Mouse (Mus musculus) layer of hippocampus, adult 8-10 months (tissue): Measurements from ENCODE around the gene Ghrhr. TPM values are rescaled to one million over a fixed set of nuclear protein-coding genes. Genes with fewer than 3 reads are reported as not detected.

Experiments
- DNase-seq, 2 experiments: peaks; one replicate each; pipeline ENCODE4 v3.0.0; 2022; ENCODE audit warnings: low spot score in 2 of 2
- total RNA-seq, 4 experiments: library from RNA; stranded (reverse); gene quantifications; 2 replicates each; pipeline ENCODE4 v1.2.4; 2022

The Ghrhr gene
- not detected for total RNA-seq

DNA sequence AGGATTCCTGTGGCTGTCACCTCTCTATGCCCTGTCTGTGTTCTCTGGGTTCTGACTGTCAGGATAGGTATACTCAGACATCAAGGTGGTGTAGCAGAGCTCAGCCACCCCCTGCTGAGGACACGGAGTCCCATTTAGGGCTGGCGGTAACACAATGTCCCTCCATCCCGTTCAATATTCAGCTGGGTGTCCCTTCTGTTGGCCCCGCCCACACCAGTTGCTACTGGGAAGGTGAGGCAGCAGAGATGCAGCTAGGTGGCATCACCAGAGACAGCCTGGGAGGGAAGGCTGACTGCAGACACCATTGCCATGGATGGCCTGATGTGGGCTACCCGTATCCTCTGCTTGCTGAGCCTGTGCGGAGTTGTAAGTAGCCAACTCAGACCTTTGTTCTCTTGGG is at the start of gene Ghrhr:
Ghrhr (plus strand) TSS at position 220 of the 400 bp plus-strand sequence.
- no peak for DNase-seq

DNA sequence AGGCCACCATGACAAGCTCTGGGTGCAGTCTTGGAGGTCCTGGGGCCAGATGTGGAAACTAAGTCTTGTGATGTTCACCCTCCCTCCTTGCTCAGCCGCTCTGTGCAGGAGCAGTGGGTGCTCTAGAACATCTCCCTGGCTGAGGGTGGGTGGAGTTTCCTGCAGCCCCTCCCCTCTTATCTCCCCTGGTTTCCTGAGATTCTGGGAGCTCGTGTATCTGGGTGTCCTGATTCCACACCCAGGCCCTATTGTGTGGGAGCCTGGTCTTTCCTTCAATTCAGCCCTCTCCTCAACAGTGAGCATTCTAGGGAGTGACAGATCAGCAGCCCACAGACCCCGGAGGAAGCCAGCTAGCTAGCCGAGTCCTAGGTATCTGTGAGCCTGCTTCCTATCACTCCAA is 49.8 kb upstream of the Ghrhr start:
- DNase-seq, result no peak

DNA sequence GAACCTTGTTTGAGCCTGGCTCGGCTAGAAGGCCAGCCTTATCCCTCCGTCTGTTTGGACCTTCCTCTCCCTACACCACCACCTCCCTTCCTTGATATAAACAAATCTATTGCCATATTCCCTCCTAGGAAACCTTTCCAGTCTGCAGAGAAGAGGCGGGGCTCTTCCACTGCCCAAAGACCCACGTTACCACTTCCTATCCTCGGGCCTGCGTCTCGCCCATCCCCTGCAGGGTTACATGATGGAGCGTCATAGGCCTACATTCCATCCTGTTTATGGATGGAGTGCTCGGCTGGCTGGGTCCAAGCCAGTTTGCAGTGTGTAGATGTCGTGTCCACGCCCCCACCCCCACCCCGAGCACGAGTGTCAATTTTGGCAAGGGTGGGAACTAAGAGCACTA is 48.8 kb upstream of the Ghrhr start:
- DNase-seq, result no peak

DNA sequence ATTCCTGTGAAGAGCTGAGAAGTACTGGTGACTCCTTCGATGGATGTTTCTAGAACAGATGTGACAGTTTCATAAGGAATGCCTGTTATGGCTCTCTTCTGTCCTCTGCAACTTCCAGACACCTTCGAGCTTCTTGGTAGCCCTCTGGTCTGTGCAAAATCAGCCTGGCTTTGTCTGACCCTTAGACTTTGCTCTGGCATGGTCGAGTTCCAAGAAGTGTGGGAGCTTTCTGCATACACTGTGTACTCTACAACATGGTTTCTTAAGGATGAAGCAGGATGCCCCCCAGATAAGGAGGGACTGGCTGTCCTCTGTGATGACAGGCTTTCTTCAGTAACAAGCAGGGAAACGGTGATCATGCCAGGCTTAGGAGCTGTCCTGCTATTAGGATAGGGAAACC is 47.9 kb upstream of the Ghrhr start:
- no peak for DNase-seq

DNA sequence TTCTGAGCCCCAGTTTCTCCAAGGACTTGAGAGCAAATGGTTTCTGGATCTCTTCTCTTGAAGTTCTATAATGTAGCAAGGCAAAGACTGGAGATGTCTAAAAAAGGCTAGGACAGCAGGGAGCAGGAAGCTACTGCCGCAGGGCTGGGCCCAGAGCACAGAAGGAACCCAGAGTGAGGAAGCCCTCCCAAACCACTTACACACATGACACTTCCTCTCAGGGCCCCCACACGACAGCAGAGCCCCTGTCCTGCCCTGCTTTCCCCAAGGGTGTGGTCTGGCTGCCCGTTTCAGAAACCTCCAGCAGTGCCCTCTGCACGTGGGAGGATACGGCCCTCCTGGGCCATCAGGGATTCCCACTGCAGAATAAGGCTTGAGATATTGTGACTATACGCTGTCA is 44.8 kb upstream of the Ghrhr start:
- DNase-seq, result no peak

DNA sequence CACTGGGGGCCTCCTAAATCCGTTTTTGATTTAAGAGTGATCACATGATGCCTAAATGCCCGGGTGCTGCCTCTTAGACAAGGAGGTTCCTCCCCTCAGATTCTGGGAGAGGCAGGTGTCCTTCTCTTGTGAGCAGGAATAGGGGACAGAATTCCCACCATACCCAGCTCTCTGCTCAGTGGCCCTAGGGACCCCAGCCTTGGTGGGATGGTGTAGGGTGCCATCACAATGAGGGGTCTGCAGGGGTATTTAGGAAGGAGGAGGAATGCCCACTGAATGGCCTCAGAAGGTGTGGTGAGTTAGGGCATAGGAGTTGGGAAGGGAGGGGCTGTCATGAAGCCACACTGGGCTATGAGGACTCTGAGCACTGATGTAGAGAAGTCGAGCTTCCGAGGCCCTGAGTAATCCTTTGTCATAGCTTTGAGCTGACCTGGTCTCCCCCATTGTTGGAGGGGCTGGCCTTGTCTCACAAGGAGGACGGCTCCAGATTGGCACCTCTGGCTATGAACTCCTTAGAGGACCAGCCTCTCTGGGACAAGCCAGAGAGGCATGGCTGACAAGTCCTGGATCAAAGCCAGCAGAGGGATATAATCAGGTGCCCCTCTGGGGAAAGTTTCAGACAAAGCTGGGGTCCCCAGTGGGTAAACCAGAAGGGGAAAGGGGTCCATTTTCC is 43.9 kb upstream of the Ghrhr start:
- DNase-seq, result no peak

DNA sequence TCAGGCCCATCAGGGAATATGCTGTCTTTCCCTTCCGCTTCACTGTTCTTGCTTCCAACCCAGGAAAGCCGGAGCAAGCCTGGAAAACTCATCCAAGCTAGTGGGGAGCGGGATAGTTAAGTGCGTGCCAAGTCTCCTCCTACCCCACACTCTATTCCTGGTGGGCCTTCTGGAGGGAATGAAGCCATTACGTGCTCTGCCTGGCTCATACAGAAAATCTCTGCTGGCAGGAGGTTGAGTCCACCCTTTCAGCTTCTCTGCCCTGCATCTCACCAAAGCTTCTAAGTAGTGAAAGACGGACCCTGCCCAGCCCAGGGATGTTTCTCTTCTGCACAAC is 43.4 kb upstream of the Ghrhr start:
- DNase-seq, result no peak

DNA sequence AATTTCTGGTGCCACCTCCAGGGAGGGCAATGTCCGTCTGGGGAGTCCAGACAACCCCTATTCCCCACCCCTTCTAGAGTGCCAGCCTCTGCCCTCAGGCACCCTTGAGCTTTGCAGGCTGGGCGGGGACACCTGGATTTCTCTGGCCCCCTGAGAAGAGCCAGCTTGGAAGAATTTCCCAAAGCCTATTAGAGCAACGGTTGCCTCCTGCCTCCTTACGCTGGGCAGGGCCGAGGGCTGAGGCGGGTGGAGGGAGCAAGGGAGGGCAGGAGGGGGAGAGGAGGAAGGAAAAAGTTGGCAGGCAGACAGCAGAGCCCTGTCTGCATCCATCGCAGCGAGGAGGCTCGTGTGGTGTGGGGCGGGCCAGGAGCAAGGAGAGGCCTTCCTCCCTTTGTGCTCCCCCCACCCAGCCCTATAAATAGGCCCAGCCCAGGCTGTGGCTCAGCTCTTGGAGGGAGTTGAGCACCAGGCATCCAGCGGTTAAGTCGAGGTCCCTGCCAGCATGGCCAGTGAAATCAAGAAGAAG is 40.0 kb upstream of the Ghrhr start, which contains the start of gene Aqp1:
Aqp1 (plus strand) TSS at position 444 of the 526 bp plus-strand sequence.
- no peak for DNase-seq

DNA sequence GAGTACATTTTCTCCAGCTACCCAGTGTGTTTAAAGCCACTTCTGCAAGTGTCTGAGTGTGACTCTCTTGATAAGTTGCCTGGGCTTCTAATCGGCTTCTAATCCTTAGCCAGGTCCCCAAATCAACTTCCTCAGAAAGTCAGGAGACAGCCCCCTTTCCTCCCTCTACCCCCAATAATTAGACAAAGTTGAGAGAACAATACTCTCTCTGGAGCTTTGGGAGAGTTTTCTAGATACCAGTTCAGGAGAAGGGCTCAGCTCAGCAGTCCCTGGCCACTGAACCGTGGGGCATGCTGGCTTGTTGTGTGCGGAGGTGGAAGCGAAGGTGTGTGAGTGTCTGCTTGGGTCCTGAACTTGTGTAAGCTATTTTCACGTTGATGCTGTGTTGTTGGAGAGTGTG is 38.9 kb upstream of the Ghrhr start:
- DNase-seq, result no peak

DNA sequence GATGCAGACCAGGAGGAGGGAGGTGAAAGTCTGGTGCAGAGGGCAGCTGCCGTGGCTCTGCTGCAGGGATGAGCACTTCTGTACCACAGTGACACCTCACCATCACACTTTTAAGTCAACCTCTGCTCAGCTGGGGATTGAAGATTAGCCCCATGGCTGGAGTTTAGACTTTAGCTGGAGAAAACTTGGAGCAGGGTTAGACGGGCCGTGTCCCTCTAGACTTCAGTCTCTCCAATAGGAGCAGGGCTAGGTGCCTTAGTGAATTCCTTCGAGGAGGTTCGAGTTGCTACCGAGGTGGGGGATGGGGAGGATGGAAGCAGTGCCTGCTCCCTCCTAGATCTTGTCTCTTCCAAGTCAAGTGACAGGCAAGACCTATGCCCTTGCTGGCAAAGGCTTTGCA is 38.0 kb upstream of the Ghrhr start:
- no peak for DNase-seq

DNA sequence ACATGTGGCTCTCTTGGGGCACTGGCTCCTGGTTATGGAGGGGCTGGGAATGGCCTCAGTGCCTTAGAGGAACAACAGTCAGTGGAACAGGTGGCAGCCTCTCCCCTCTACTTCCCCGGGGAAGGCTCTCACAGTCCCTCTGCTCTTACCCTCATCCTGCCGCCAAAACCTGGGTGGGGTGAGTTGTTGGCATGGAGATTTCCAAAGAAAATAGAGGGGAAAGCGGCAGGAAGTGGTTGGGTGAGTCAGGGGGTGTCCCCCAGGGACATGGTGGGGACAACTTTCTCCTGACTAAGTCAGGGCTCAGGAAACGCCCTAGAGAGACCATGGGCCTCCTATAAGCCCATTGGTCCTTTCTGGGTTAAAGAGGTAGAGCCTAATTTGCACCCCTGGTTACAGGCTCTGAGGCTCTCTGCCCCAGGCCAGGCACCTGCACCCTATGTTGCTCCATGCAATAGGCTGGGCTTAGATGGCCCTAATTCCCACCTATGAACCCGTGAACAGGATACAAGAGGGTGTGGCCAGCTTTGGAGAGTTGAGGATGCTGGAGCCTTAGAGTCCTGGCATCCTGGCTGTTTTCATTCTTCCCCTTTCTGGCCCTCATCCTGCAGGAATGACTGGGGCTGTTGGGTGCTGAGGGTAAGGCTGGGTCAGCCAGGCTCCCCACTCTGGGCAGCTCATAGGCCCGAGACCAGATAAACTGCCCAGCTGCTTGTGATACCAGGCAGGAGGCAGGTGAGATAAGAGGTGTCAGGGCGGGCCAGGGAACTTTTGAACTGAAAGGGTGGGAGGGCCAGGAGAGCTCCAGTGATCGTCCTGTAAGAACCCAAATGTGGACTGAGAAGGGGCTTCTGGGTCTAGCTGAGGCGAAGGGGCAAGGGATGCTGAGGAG is 36.9 kb upstream of the Ghrhr start:
- DNase-seq, result no peak

DNA sequence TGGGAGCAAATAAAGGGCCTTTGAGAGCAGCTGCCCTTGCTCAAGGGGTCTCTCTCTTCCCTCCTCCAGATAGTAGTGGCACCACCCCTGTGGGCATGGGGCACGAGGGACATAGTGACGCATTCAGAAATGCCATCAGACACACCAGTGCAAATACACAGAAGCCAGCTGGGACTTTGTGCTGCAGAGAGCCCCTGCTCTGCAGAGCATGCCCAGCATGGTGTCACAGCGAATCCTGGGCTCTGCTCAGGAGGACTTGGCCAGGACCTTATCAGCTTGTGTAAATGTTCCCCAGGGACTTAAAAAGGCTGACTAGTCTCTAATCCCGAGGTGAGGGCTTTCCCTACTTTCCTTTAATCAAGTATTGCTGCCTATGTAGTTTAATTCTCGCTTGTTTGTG is 34.4 kb upstream of the Ghrhr start:
- no peak for DNase-seq

DNA sequence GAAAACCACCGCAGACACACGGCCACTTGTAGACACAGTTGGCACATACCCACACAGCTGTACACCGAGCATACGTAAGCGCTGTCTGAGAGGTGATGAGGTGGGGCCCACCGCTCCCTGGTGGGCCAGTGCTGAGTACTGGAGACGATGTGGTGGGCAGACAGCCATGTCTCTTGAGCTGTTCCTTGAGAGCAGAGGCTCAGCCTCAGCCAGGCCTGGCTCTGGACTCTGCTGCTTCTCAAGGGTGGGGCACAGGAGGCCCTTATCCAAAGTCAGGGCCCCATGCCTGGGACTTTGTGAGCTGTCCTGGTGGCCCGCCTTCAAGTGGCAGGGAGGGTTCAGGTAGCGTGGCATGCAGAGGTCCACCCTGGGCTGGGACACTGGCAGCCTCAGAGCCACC is 33.8 kb upstream of the Ghrhr start:
- no peak for DNase-seq

DNA sequence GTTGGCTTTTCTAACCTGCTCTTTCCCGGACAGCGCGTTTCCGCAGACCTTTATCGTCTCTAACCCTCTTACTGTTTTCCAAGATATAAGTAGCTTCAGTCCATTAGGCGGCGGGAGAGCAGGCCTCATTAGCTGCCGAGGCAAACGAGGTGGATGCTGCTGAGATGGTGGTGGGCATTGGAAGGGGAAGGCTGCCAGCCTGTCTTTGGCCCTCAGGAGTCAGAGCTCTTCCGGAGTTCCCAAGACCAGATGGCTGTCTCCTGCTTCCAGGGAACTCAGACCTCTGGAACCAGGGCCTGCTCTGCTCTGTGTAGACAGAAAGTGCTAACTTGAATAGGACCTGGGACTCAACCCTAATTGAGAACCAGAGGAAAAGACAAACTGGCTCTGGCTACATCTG is 32.6 kb upstream of the Ghrhr start:
- DNase-seq, result no peak

DNA sequence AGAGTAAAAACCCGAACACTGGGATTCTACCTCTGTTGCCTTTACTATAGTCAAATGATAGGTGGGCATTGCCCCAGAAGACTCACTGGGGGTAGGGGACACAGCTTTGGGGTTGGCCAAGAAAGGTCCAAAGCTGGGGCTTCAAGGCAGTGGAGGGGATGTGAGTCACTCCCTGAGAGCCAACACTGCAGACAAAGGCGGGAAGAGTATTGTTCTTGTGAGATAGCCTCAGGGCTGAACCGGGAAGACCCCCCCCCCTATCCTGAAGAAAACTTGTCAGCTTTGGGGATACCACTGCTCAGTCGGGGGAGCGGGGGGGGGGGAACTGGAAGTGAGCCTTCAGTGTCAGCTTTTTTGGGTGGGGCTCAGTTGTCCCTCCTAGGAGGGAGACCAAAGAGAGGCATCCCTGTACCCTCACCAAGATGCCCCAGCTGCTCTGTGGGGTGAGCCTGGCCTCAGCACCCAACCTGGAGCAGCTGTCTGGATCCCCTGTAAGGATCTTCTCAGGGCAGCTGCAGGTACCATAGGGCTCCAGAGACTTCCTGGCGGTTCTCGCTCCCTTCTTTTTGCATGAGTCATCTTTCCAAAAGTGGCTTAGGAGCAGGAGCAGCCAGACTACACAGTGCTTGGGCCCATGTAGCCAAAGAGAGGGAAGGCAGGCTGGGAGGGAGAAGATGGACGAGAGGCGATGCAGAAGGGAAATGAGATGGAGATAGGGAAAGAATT is 31.6 kb upstream of the Ghrhr start:
- DNase-seq, result no peak

DNA sequence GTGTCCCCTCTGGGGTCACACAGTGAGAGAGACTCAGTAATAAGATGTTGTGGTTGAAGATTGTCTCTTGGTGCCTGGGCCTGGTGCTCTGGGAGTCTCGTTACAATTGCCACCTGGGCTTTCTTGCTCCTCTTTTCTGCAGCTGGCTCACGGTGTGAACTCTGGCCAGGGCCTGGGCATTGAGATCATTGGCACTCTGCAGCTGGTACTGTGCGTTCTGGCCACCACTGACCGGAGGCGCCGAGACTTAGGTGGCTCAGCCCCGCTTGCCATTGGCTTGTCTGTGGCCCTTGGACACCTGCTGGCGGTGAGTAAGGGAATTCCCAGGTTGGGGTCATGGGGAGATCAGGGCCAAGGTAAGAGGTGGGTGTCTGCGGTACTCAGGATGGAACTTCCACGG is 30.8 kb upstream of the Ghrhr start:
- DNase-seq, result no peak

DNA sequence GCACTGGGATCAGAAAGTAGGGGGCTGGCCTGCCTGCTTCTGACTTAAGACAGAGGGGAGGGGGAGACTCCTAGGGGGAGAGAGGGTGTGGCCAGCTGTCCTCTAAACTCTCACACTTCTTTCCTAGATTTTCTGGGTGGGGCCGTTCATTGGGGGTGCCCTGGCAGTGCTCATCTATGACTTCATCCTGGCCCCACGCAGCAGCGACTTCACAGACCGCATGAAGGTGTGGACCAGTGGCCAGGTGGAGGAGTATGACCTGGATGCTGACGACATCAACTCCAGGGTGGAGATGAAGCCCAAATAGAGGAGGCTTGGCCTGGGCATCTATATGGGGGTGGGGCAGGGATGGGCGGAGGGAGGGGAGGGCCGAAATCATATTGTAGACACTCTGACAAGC is 29.6 kb upstream of the Ghrhr start:
- DNase-seq, result no peak

DNA sequence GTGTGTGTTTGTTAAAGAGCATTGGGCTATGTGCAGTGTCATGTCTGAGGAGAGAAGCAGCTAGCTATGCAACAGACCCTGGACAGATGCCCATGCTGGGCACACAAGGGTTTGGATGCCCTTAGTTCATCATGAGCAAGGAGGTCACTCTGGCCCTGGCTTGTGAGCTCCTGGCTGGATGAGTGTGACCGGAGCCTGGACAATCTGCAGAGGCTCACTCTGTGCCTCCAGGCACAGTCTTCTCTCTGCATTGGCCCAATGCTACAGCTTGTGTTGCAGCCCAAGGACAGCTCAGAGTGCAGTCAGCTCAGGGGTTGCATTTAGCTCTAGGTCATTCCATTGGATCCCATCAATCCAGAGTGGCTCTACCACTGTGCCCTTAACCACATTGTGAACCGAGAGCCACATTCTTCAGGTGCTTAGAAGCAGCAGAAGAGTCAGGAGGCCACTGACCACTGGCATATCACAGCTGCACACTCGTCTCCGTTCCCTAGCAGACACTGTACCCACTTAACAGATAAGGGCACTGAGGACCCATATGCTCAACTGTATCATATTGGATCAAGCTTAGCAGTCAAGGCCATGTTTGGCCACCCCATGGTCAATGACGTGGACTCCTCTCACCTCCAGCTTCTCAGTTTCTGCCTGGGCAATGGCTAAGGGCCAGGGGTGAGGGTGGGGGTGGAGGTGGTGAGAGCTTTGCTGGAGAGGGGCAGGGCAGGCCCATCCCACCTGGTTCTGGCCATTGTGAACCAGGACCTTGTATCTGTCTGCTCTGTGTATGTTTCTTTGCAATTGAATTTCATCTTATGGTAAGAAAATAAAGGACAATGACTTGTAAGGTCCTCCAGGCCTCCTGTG is 28.2 kb upstream of the Ghrhr start:
- DNase-seq, result no peak

DNA sequence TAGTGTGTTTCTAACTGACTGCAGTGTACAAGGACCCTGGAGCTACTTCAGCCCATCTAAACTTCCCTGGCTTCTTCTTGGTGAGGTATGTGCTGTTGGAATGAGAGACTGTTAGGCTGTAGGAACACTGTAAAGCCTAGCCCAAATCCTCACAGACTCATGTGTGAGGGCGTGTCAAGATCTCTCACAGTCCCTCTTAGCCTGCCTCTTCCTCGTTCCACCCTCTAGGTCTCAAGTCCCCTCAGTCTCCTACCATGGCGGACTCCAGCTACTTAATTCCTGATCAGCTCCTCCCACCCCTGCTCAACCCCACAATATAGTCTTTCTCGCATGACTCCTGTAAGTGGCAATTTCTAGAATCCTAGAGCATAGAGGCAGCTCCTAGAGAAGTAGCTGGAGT is 26.9 kb upstream of the Ghrhr start:
- DNase-seq, result no peak

DNA sequence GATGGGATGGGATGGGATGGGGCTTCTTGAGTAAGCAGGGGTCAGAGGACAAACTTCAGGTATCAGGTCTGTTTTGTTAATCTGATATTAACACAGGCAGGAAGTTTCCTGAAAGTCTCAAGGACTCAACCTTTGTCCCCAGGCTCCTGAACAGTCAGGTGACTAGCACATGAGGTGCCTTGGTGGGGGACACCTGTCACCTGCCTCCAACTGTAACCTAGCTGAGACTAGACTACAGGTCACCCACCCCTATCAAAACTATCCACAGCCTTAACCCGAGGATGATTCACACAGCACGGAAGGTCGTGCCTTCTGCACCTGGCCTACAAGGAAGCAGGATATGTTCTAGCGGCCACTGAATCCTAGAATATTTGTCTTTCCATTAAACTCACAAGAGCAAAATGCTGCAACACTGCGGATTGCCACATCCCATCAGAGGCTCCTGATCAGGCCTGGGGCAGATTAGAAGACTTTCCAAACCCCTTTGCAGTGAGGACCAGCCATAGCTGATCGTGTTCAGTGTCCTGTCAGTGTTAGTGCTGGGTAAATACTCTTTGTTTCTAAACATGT is 25.6 kb upstream of the Ghrhr start:
- DNase-seq, result no peak

DNA sequence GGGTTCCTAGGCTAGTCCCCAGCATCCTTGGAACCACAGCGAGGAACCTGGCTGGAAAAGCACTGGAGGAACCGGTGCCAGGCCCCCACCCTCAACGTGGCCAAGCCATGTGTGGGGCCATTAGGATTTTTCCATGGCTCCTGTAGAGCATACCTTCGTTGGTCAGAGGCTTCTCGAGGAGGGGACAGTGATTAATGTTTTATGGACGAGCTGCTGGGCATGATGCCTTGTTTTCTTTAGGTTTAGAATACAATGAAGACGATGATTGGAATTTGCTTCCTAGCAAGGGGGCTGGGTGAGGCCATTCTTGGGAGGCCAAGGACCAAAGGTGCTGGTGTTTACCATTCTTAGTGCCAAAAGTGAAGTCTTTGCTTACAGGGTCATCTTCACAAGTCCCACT is 24.4 kb upstream of the Ghrhr start:
- DNase-seq, result no peak
